Mouse (Mus musculus): ENCODE results near the gene Gm28048. TPM values are rescaled to one million over a fixed set of nuclear protein-coding genes. Genes with fewer than 3 reads are reported as not detected.

The Gm28048 gene
- total and polyA plus RNA-seq, 2 experiments from 2014 or later, result 0.81 to 4.2 TPM

GRCm38 (mm10) chr11:22860335-22861227 is 121.3 kb downstream of the Gm28048 start, which contains the start of gene B3gnt2:
Gene B3gnt2 (minus strand): TSS chr11:22860961.
- peaks cover 34% of the 10 kb centered on the region for H3K27me3 ChIP-seq (ENCODE audit: insufficient read depth, low read length)

DNA sequence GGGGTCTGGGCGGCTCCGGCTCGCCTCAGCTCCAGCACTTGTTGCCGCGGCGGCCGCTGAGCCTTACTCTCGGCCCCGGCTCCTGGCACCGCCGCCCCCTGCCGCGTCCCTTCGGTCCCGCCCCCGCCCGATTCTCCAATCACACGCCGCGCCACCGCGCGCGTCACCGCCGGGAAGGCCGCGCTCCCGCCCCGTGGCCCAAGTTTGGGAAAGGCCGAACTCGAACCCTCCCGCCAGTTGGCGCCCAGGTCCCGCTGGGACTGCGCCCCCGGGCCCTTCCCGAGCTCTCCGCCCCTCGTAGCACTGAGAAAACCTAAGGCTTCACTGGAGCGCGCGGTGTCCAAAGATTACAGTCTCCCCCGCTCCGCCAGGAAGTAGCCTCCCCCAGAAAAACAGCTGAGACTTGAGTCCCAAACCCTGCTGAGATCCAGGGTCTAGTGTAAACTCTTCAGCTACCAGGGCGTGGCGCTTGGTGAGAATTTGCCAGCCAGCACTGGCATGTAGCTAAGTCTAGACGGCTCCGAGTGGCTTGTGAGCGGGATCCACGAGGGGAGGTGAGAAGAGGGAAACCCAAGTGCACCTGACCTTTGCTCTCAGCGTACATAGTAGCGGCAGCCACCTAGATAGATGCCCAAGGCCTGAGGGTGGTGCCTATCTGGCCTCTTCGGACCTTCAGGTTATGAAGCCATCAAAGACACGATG is 122.1 kb downstream of the Gm28048 start:
- DNase-seq, result peak; percentile 76
- peak overlapping the region; percentile 56 for H3K9ac ChIP-seq
- no peaks in the 10 kb centered on the region for H3K9me3 ChIP-seq (ENCODE audit: low read length)
- peak overlapping the region; percentile 98 for H3K4me2 ChIP-seq (ENCODE audit: low read depth)
- H3K4me1 ChIP-seq (ENCODE audit: insufficient read depth), result peaks cover 11% of the 10 kb centered on the region; the same call in 1 of the 2 replicates
- no peaks in the 10 kb centered on the region for H3K36me3 ChIP-seq (ENCODE audit: insufficient read depth)
- peaks cover 34% of the 10 kb centered on the region for H3K27me3 ChIP-seq (ENCODE audit: insufficient read depth, low read length)
- no peak overlapping the region for H3K27ac ChIP-seq (ENCODE audit: low read depth, low read length)
- H3K4me3 ChIP-seq (ENCODE audit: low read depth, low read length), result peak overlapping the region; percentile 74
- WGBS, result 3% methylated on average over 54 of the region's 55 CpGs
- peak; percentile 88 for ATAC-seq
- peak; percentile 13; the same call in 1 of the 2 replicates for TF ChIP-seq CTCF (IDR thresholded peaks at IDR 0.05; ENCODE audit: low read depth)

More at GRCm38 (mm10) chr11:22860335-22861227, 121.3 kb downstream of the Gm28048 start, which contains the start of gene B3gnt2:
- H3K9ac ChIP-seq, result peak within 1 kb of the TSS; percentile 56
- no peaks in the 10 kb centered on the region for H3K9me3 ChIP-seq (ENCODE audit: low read length)
- H3K4me1 ChIP-seq (ENCODE audit: insufficient read depth), result peaks cover 11% of the 10 kb centered on the region; the same call in 1 of the 2 replicates
- DNase-seq (no peak), ATAC-seq (no peak)
- peak within 1 kb of the TSS; percentile 74 for H3K4me3 ChIP-seq (ENCODE audit: low read depth, low read length)
- TF ChIP-seq CTCF (IDR thresholded peaks at IDR 0.05; ENCODE audit: low read depth), result no peak
- no peak within 1 kb of the TSS for H3K27ac ChIP-seq (ENCODE audit: low read depth, low read length)
- 6% methylated on average over 41 of the region's 41 CpGs for WGBS
- no peaks in the 10 kb centered on the region for H3K36me3 ChIP-seq (ENCODE audit: insufficient read depth)
- H3K4me2 ChIP-seq (ENCODE audit: low read depth), result peak within 1 kb of the TSS; percentile 98

DNA sequence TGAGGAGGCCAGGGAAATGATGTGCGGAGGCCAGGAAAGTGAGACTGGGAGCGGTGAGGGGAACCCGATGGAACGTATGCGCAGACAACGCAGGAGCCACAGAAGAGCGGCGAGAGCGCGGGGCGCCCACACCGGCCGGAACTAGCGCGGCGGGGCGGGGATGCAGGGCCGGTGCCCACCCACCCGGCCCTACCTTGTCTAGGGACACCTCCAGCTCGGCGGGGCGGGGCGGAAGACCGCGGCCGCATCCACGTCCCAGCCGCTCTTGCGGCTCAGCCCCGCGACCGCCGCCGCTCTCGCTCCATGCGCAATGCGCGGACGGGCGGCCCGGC is 122.6 kb downstream of the Gm28048 start:
- ATAC-seq (peak; percentile 61), DNase-seq (no peak)
- WGBS, result 7% methylated on average over 37 of the region's 41 CpGs
- peaks cover 11% of the 10 kb centered on the region; the same call in 1 of the 2 replicates for H3K4me1 ChIP-seq (ENCODE audit: insufficient read depth)
- H3K27ac ChIP-seq (ENCODE audit: low read depth, low read length), result no peak overlapping the region
- peak overlapping the region; percentile 74 for H3K4me3 ChIP-seq (ENCODE audit: low read depth, low read length)
- no peaks in the 10 kb centered on the region for H3K36me3 ChIP-seq (ENCODE audit: insufficient read depth)
- H3K4me2 ChIP-seq (ENCODE audit: low read depth), result peak overlapping the region; percentile 98
- no peaks in the 10 kb centered on the region for H3K9me3 ChIP-seq (ENCODE audit: low read length)
- no peak for TF ChIP-seq CTCF (IDR thresholded peaks at IDR 0.05; ENCODE audit: low read depth)
- peak overlapping the region; percentile 56 for H3K9ac ChIP-seq
- H3K27me3 ChIP-seq (ENCODE audit: insufficient read depth, low read length), result peaks cover 34% of the 10 kb centered on the region

GRCm38 (mm10) chr11:22858441-22859300 is 123.2 kb downstream of the Gm28048 start:
- DNase-seq (no peak), ATAC-seq (peak; percentile 43; the same call in 1 of the 2 replicates)
- H3K4me3 ChIP-seq (ENCODE audit: low read depth, low read length), result peak overlapping the region; percentile 74
- TF ChIP-seq CTCF (IDR thresholded peaks at IDR 0.05; ENCODE audit: low read depth), result no peak
- no peak overlapping the region for H3K27ac ChIP-seq (ENCODE audit: low read depth, low read length)
- no peaks in the 10 kb centered on the region for H3K9me3 ChIP-seq (ENCODE audit: low read length)
- peaks cover 34% of the 10 kb centered on the region for H3K27me3 ChIP-seq (ENCODE audit: insufficient read depth, low read length)
- peaks cover 11% of the 10 kb centered on the region; the same call in 1 of the 2 replicates for H3K4me1 ChIP-seq (ENCODE audit: insufficient read depth)
- peak overlapping the region; percentile 98 for H3K4me2 ChIP-seq (ENCODE audit: low read depth)
- WGBS, result 3% methylated on average over 50 of the region's 50 CpGs
- H3K9ac ChIP-seq, result peak overlapping the region; percentile 56
- no peaks in the 10 kb centered on the region for H3K36me3 ChIP-seq (ENCODE audit: insufficient read depth)

- DNase-seq, result peak; percentile 37
- peaks cover 34% of the 10 kb centered on the region for H3K27me3 ChIP-seq (ENCODE audit: insufficient read depth, low read length)
- peak overlapping the region; percentile 74 for H3K4me3 ChIP-seq (ENCODE audit: low read depth, low read length)
Observed at GRCm38 (mm10) chr11:22857705-22858440, 124.0 kb downstream of the Gm28048 start.

More at GRCm38 (mm10) chr11:22857705-22858440, 124.0 kb downstream of the Gm28048 start:
- Histone ChIP-seq H3K9me3 (ENCODE audit: low read length) (no peaks in the 10 kb centered on the region), H3K4me1 (ENCODE audit: insufficient read depth) (peaks cover 11% of the 10 kb centered on the region; the same call in 1 of the 2 replicates), H3K27ac (ENCODE audit: low read depth, low read length) (no peak overlapping the region), H3K9ac (no peak overlapping the region), H3K4me2 (ENCODE audit: low read depth) (peak overlapping the region; percentile 98), H3K36me3 (ENCODE audit: insufficient read depth) (no peaks in the 10 kb centered on the region)
- TF ChIP-seq CTCF (IDR thresholded peaks at IDR 0.05; ENCODE audit: low read depth), result no peak
- no peak for ATAC-seq
- WGBS, result 20% methylated on average over 25 of the region's 25 CpGs

All from forebrain, postnatal 0 days (tissue).